Mouse (Mus musculus) layer of hippocampus, postnatal 36 days (tissue): ENCODE data around the gene Ttpal. TPM values are rescaled to one million over a fixed set of nuclear protein-coding genes. Genes with fewer than 3 reads are reported as not detected.
A peak's percentile ranks its signal among the peaks of the same experiment; 100 is the strongest.
"Not testable (repeated sequence)": the region's sequence is repeated elsewhere in the genome, so short reads cannot be mapped to it uniquely, and the experiment has no call there.

Experiments used
- DNase-seq, 2 experiments: peaks; one replicate each; pipeline ENCODE4 v3.0.0; 2022
- total RNA-seq, 2 experiments: library from RNA; stranded (reverse); gene quantifications; 2 replicates each; pipeline ENCODE4 v1.2.3; 2021

The Ttpal gene
- total RNA-seq, 2 experiments from 2014 or later, result 53.0 to 54.7 TPM

- DNase-seq, result no peak
Measured at GRCm38 (mm10) chr2:163631715-163632114, 29.6 kb downstream of the Ttpal start.

GRCm38 (mm10) chr2:163634211-163634610 is 32.1 kb downstream of the Ttpal start:
- DNase-seq, result no peak

- no peak for DNase-seq
Measured at GRCm38 (mm10) chr2:163636057-163636456, 33.9 kb downstream of the Ttpal start.

GRCm38 (mm10) chr2:163637655-163638266 is 35.6 kb downstream of the Ttpal start:
- no peak for DNase-seq

GRCm38 (mm10) chr2:163640493-163640892 is 38.4 kb downstream of the Ttpal start:
- no peak for DNase-seq

GRCm38 (mm10) chr2:163641681-163642080 is 39.6 kb downstream of the Ttpal start:
- no peak for DNase-seq

GRCm38 (mm10) chr2:163642685-163643575 is 40.8 kb downstream of the Ttpal start:
- DNase-seq, result no peak

GRCm38 (mm10) chr2:163643576-163643971 is 41.5 kb downstream of the Ttpal start:
- no peak for DNase-seq

- no peak for DNase-seq
Measured at GRCm38 (mm10) chr2:163644047-163644446, 41.9 kb downstream of the Ttpal start.

GRCm38 (mm10) chr2:163644575-163645385 is 42.7 kb downstream of the Ttpal start, which contains the start of gene Serinc3:
Gene Serinc3, minus strand, starts transcription at chr2:163645131.
- peak; percentile 99 for DNase-seq

GRCm38 (mm10) chr2:163645700-163646460 is 43.8 kb downstream of the Ttpal start:
- no peak for DNase-seq

- DNase-seq, result no peak
Measured at GRCm38 (mm10) chr2:163646461-163647080, 44.5 kb downstream of the Ttpal start.

- DNase-seq, result not testable (repeated sequence)
Measured at GRCm38 (mm10) chr2:163655699-163656098, 53.6 kb downstream of the Ttpal start.

- DNase-seq, result no peak
Measured at GRCm38 (mm10) chr2:163657486-163657885, 55.4 kb downstream of the Ttpal start.

GRCm38 (mm10) chr2:163657975-163658886 is 56.1 kb downstream of the Ttpal start, which contains the start of gene Pkig:
Gene Pkig, plus strand, starts transcription at chr2:163658386.
- DNase-seq, result peak; percentile 87 to 89

- no peak for DNase-seq
Measured at GRCm38 (mm10) chr2:163658941-163659340, 56.8 kb downstream of the Ttpal start.

GRCm38 (mm10) chr2:163659431-163659830 is 57.3 kb downstream of the Ttpal start:
- no peak for DNase-seq

GRCm38 (mm10) chr2:163660103-163660701 is 58.1 kb downstream of the Ttpal start:
- no peak for DNase-seq

GRCm38 (mm10) chr2:163661371-163661850 is 59.3 kb downstream of the Ttpal start:
- peak in 1 of 2 experiments; percentile 35 for DNase-seq

- DNase-seq, result no peak
Measured at GRCm38 (mm10) chr2:163662076-163662475, 60.0 kb downstream of the Ttpal start.
